Mouse (Mus musculus): ENCODE results near the gene Ptcd1.

DNA sequence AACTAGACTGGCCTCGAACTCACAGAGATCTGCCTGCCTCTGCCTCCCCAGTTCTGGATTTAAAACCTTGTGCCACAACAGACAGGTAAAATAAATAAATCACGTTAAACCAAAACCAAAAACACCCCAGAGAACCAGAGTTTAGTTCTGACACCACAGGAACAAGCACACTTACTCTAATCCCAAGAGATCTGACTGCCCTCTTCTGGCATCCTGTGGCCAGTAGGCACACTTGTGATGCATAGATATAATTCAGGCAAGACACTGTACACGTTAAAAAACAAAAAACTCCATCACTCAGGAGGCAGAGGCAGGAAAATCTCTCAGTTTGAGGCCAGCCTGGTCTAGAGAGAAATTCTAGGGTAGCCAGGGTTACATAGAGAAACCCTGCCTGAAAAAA is 35.5 kb upstream of the Ptcd1 start:
- TF ChIP-seq CTCF (IDR thresholded peaks at IDR 0.05; ENCODE audit: insufficient read depth, low read depth, low read length) (no peak), POLR2A (IDR thresholded peaks at IDR 0.05; ENCODE audit: insufficient read depth, low read depth, low read length) (no peak)
